Mouse (Mus musculus) cerebellum, postnatal 4 days (tissue): Measurements from ENCODE around the gene Spry2.
A peak's percentile ranks its signal among the peaks of the same experiment; 100 is the strongest.

Source experiments
- DNase-seq, 2 experiments: peaks; one replicate each; pipeline ENCODE4 v3.0.0; 2022; ENCODE audit warnings: low spot score in 2 of 2, mixed read lengths in 1 of 2

The Spry2 gene

DNA sequence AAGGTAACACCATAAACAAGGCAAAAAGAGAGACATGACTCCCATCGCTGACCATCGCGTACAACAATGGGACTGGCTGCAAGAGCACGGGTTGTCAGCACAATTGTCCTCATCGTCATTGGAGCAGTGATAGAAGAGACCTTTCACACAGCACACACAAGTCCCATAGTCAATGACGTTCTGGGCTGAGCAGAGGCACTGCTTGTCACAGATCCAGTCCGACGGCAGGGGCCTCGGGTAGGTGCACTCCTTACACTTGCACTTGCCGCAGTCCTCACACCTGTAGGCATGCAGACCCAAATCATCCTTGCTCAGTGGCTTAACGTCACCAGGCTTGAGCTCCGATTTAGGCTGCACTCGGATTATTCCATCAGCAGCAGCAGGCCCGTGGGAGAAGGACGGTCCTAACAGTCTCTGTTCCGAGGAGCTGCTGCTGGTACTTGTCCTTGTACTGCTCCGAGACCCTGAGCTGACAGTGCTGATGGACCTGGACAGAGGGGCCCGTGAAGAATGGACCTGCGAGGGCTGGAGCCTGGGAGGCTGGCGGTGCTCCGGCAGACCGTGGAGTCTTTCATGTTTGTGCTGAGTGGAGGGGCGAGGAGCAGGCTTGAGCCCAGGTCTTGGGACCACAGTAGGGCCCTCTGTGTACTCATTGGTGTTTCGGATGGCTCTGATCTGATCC lies 3.5 kb downstream of the Spry2 start:
- DNase-seq = peak in 1 of 2 experiments; percentile 14

DNA sequence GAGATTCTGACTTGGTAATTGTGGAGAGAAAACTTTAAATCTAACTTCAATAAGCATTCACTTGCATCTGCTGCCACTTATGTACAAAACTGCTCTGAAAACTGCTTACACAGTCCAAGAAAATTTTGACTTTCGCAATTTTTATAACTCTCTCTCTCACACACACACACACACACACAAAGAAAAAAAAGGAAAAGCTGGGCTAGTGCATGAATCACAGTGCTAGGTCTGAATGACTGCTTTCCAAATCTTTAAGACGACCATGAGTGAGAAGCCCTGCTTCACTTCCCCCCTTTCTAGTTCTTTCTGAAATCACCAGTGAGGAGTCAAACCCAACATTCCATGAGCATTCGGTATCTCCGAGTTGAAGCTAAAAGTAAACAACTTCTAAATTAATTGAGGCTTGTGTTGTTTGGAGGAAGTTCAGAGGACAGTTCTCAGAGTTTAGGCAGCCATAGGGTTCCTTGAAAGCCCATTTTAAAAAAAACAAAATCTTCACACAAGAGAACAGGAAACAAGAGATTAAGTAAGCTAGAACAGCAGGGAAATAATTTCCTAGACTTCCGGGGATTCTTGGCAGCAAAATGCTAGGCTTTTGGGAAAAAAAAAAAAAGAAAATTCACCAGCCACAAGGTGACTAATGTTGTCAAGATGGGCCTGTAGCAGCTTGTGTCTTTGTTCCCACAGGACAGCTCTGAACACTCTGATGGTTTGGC lies 5.9 kb downstream of the Spry2 start:
- no peak for DNase-seq

DNA sequence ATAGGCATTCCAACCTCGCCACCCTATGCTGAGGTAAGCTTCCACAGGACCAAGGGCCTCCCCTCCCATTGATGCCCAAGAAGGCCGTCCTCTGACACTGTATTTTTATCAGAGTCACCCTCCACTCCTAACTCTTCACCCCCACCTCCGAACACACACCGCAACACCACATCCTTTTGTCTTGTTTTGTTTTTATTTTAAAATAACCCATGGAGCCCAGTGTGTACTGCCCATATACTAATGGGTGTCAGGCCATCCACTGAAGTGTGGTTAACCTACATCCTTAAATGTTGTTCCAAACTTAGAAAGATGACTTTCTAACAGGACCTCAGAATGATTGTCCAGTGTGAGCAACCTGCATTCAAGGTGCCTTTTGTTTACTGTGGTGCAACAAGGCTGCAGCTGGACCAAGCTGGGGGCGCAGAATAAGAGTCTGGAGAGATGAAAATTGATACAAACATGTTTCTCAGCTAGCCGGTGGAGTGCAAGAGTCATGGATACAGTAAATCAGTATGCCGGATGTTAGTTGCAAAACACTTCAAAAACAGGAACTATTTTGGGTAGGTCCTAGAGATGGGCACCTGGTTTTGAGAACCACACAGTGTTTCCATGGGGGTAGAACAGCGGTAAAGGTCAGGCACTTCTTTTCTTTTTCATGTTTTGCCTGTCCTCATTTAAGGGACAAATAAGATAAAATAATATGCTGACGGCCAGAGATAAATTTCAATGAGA lies 9.8 kb downstream of the Spry2 start:
- no peak for DNase-seq

DNA sequence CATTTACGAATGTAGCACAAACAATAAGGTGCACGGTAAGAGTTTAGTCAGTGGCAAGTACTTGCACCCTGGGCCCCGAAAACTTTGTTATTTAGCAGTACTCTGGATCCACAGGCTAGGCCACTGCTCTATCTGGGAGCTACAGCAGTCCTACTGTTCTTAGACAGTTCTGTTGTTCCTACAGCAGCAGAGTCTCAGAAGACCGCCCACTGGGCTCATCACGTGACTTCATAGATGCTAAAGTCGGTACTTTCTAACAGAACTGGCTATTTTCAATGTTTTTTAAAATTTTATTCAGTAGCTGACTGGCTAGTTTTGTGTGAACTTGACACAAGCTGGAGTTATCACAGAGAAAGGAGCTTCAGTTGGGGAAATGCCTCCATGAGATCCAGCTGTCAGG lies 11.4 kb downstream of the Spry2 start:
- DNase-seq = no peak

DNA sequence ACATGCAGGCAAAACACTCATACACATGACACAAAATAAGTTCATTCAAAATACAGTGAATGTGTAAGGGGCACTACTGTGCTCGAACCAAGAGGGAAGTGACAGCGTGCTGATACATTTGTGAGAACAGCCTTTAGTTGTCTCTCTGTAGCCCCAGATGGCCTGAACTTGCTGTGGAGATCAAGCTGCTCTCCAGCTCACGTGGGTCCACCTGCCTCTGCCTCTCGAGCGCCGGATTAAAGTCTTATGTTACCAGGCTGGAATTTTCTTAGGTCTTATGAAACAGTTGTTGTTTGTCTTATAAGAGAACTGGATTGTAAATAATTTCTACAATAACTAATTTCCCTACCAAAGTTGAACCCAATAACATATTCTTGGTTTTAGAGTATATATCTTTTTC lies 13.4 kb downstream of the Spry2 start:
- DNase-seq = no peak

DNA sequence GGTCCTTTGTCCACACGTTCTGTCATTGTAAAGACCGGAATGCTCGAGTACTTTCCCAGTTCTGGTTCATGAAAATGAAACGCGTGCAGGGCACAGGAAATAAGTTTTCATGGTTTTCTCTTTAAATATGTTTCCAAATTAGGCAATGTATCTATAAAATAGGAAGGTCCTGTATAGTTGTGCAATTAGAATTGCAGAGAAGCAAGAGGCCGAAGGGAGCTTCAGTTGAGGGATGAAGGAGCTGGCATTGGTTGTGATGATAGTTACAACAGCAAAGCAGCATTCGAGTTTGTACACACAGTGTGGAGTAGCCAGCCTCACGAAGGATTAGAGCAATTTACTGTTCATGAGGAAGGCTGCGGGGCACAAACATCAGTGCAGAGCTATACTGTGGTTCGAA lies 18.3 kb downstream of the Spry2 start:
- no peak for DNase-seq

DNA sequence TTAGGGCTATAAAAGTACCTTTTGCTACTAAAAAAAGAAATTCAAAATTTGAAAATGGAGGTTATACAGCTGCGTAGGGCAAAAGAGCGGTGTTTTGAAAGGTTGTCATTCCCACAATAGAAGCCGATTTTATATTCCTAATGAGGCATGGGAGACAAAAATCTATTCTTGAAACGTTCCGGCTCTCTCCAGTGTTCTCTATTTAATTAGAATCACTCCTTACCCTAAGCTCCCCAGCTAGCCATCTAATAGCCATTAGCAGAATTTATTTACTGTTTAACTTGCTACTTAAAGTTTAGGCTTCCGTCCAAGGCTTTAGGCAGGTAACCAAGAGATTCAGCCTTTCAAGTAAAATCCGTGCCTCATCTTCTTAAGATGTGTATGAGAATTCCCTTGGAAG lies 20.2 kb downstream of the Spry2 start:
- no peak for DNase-seq

DNA sequence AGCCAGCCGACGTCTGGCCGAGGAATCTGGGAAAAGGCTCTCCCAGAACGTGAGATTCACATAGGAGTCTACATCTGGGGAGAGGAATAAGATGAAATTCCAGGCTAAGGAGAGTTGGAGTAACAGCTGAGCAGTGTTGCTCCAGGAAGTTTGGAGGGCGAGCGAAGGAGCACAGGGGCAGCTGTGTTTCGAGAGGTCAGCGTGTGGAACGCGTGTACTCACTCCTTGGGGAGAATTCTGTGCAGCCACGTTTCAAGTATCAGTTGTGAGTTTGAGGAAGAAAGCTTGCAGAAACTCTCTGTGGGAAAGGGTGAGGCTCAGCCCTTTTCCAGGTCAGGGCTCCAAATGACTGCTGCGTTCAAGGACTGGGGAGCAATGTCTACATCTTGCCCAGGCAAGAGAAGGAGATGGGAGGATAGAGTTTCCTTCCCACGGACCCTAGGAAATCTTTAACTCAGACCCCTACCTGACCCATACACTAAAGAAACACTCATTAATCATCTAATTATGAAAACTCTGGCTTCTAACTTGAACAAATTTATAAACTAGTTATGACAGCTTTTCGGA lies 26.2 kb downstream of the Spry2 start:
- no peak for DNase-seq

DNA sequence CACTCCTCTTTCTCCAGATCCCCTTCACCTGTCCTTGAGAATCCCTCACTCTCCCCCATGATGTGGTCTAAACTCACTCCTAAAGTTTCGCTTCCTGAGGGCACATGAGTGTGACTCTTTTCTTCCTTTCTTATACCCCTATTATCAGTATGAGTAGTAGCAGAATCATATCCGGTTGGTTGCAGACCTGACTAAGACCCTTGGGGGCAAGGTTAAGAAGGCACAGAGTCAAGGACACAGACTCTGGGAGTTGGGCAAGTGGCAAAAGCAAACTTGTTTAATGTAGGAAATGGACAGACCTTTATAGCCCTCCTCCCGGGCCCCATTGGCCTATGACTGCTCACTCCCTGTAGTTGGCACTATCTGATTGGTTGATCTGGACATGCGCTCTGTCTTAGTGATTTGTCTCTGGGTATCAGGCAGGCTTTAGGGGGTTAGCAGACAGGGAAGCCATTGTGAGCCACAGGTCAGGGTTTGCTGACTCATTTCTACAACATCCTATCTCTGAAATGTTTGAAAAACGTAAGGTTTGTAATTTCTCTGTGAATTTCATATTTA lies 31.2 kb downstream of the Spry2 start:
- no peak for DNase-seq

DNA sequence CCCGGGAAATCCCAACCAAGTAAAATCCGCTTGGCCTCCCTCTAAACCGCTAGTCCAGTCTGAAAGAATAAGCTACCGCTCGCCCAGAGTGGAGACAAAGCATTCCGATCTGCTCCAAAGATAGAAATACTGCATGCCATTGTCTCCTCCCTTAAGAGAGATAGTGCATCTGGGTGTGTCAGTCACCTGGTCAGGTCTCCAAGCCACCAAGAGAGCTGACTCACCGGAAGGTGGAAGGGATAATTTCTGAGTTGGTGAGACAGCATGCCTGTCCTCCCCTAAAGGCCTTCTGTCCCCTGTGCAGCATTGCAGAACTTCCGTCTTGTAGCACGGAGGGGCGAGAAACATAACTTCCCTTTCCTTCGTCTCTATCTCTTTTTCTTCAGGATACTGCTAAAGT lies 34.4 kb downstream of the Spry2 start:
- no peak for DNase-seq

DNA sequence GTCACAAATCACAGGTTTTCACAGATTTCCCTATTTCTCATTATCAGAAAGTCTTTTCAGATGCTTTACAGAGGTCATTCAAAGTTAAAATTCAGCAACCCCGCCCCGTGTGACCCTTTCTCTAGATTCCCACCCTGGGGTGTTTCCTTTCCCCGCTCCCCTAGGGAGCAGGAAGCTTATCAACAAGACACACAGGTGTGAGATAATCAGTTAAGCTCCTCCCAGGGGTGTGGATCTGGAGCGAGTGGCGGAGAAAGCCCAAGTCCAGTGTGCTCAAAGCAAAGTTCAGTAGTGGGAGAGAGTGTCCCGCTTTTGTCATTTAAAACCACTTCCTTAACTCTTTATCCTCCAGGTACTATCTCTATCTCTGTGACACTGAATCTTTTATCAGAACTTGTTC lies 35.7 kb downstream of the Spry2 start:
- DNase-seq = no peak

DNA sequence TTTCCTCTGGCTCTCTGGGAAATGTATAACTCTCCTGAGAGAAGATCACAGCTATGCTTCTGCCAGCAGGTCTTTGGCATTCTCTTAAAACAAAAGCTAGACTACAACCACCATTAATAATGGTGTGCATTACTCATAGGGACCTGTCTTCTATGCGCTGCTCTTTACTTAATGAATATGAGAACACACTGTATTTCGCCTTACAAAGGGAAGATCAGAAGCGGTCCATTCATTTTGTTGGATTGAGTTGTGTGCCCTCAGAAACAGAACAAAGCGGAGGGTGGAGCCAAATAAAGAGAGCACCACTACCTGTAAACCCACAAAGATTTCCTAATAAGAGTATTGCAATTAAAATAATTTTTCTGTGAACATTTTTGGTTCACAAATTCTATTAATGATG lies 36.3 kb downstream of the Spry2 start:
- DNase-seq = no peak

DNA sequence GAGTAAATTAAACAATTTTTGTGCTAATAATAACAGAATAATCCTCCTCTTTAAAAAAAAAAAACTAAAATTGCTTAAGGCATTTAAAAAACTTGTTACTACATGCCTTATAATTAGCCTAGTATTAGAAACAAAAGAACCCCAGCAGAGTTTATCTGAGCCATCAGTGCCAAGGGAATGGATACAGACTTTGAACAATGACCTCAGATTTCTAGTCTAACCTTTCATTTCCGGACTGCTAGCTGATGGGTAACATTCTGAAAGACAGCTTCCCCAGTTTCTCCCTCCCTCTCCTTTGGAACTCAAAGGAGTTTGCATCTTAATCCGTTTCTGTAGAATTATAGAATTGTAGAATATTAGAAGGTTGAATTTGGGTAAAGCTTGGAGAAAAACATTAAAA lies 36.7 kb downstream of the Spry2 start:
- no peak for DNase-seq

DNA sequence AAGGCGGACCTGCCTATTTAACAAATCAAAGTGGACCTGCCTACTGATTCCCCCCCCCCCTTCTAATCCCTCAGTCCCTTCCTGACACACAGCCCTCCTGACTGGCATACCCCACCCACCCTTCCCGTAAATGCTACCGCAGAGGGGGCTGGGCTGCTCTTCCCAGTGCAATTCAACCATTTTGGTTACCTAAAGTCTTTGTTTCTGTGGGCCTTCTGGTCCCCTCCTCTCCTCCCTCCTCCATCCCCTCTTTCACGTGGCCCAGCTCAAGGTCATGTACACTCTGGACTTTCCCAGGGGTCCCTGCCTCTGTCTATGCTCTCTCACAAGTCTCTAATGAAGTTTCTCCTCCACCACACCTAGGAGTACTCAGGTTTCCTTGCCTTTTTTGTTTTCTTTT lies 37.3 kb downstream of the Spry2 start:
- DNase-seq = no peak

DNA sequence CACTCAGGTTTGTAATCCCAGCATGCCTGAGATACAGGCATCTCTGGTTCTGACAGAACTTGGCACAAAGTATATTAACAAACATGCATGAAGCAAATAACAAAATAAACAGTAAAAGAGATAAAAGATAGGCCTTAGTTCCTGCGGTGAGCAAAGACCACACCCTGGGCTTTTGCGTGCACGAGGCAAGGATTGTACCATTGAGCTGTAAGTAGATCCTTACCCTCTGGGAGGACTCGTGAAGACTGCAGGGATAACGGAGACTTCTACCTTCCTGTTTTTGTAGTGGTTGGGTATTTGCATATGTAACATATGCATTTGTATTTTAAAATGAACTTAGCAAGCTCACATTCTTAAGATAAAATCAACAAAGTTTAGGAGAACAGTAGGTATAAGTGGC lies 37.7 kb downstream of the Spry2 start:
- no peak for DNase-seq

DNA sequence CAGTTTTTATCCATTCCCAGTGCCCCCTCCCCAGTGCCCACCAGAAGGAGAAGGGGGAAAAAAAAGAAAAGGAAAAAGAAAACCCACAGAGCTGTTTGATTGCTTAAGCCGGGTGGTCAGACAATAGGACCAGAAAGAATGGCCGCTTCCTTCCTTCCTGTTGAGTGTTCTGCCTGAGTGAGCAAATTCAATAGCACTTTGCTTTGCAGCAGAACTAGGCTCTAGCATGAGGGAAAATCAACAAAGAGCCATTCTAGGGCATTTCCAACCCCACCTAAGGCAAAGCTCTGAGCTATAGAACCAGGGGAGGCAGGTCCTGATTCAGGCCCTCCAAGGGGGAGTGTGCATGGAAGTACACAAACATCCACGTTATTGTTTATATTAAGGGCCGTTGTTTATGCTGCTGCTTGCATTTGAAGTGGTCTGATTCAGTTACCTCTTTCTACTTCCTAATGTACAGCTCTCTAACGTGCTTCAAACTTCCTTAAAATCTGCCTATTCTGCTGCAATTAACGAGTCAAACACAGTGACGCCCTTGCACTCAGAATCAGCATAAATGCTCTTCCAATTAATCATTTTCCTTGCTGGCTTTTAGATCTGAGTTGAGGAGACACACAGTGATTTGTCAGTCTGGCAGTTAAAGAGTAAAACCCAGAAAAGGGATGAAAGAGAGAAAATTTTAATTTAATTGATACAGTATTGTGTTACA lies 45.1 kb downstream of the Spry2 start:
- DNase-seq = no peak
